Mouse (Mus musculus): Measurements from ENCODE around the gene Wnt8b.

DNA sequence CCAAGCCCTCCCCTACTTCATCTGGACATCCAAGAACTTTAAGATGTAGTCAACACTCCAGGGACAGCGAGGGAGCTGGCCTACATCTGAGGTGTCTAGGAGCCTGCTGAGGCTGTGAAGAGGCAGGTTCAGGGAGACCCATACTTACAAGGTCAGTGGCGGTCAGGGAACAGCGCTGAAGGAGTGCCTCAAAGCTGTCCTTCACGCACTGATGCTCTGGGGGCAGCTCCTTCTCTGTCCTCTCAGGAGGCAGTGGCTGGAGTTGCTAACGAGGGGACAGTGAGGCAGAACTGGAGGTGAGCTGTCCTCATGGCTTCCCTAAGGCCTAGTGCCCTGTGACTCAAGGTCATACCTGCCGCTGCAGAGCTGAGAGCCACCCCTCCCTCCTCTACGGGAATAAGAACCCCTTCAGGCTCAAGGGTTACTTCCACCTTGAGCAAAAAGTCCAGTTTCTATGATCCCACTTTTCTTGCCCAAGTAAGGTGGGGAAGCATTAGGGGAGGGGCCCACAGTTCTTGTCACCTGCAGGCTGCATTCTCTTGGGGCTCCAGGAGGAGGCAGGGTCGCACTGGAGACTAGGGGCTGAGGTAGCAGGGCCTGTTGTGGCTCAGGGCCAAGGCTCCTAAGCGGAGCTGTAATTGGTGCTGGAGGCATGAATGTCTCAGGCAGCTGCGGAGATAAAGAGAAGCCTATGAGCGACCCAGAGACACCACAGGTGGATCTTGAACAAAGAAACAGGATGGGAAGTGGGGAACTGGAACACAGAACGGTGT lies 24.9 kb downstream of the Wnt8b start:
- TF ChIP-seq POLR2A (IDR thresholded peaks at IDR 0.05; ENCODE audit: low read depth, low read length) = no peak
- no peak for TF ChIP-seq CTCF (IDR thresholded peaks at IDR 0.05; ENCODE audit: extremely low read depth, insufficient read depth, insufficient read length, insufficient replicate concordance)
